Mouse (Mus musculus) midbrain, embryonic 16.5 days (tissue): Measurements from ENCODE around the gene Tnks2. TPM values are rescaled to one million over a fixed set of nuclear protein-coding genes. Genes with fewer than 3 reads are reported as not detected.
A peak's percentile ranks its signal among the peaks of the same experiment; 100 is the strongest.

Experiments
- ATAC-seq: fragments of 200-750 bp; cut with Nextera tagmentation; 2 replicates; pipeline ENCODE4 v1.8.0; 2017; ENCODE audit warnings: moderate TSS enrichment
- H3K27ac ChIP-seq: fragments of 300-500 bp; sonication (generic); 2 replicates; pipeline ENCODE4 v1.5.1; 2014; ENCODE audit warnings: mild to moderate bottlenecking, low read length, mixed read lengths
- H3K27me3 ChIP-seq: fragments of 300-500 bp; sonication (generic); 2 replicates; pipeline ENCODE4 v1.6.1; 2014; ENCODE audit warnings: low read depth, low read length, mixed read lengths; ENCODE audit not compliant: control insufficient read depth, insufficient read depth
- H3K36me3 ChIP-seq: fragments of 300-500 bp; sonication (generic); 2 replicates; pipeline ENCODE4 v1.6.1; 2014; ENCODE audit warnings: mild to moderate bottlenecking, low read length, moderate library complexity, mixed read lengths; ENCODE audit not compliant: control insufficient read depth, insufficient read depth
- H3K4me1 ChIP-seq: fragments of 300-500 bp; sonication (generic); 2 replicates; pipeline ENCODE4 v1.6.1; 2014; ENCODE audit warnings: mild to moderate bottlenecking, low read length, mixed read lengths; ENCODE audit not compliant: control insufficient read depth, insufficient read depth
- H3K4me2 ChIP-seq: fragments of 300-500 bp; sonication (generic); 2 replicates; pipeline ENCODE4 v1.6.1; 2014; ENCODE audit warnings: mild to moderate bottlenecking, low read length, mixed read lengths
- H3K4me3 ChIP-seq: fragments of 300-500 bp; sonication (generic); 2 replicates; pipeline ENCODE4 v1.5.1; 2014; ENCODE audit warnings: low read depth, mild to moderate bottlenecking, low read length, moderate library complexity, mixed read lengths
- H3K9ac ChIP-seq: fragments of 300-500 bp; sonication (generic); 2 replicates; pipeline ENCODE4 v1.6.1; 2014; ENCODE audit warnings: low read depth, low read length, mixed read lengths
- H3K9me3 ChIP-seq: fragments of 300-500 bp; sonication (generic); replicated peaks from 2 replicates; pipeline ENCODE4 v1.6.1; 2014; ENCODE audit warnings: mild to moderate bottlenecking, low read length, mixed read lengths; ENCODE audit not compliant: control insufficient read depth, poor library complexity, severe bottlenecking
- WGBS: fragments of 180-500 bp; shearing (Covaris S2); extraction: QIAGEN DNeasy Blood & Tissue Kit; methylation state at CpG from one replicate; pipeline ENCODE4 v1.1.7; 2014; 5-methylcytosine and 5-hydroxymethylcytosine counted together
- polyA plus RNA-seq: library from polyadenylated mRNA; unstranded; fragments of >200 nt; fragmentation: Nextera tagmentation; extraction: Ambion mirVana; gene quantifications from 2 replicates; pipeline ENCODE4 v1.2.1, GENCODE M21; 2015

Gene Tnks2
- polyA plus RNA-seq, 1 experiment from 2014 or later = 42.4 TPM

GRCm38 (mm10) chr19:36897778-36898177 lies 63.7 kb downstream of the Tnks2 start:
- H3K9me3 ChIP-seq = no peaks in the 10 kb centered on the region
- no peak overlapping the region for H3K9ac ChIP-seq
- ATAC-seq = no peak
- no peak overlapping the region for H3K4me2 ChIP-seq
- 0 out of 2 replicates have a peak, but pooled peaks cover 4% of the 10 kb centered on the region for H3K36me3 ChIP-seq
- no peak overlapping the region for H3K27ac ChIP-seq
- no peaks in the 10 kb centered on the region for H3K27me3 ChIP-seq
- H3K4me3 ChIP-seq = no peak overlapping the region
- peaks cover 4% of the 10 kb centered on the region; the same call in 1 of the 2 replicates for H3K4me1 ChIP-seq
- WGBS = 42% methylated on average over 9 of the region's 9 CpGs

GRCm38 (mm10) chr19:36903377-36903776 lies 69.3 kb downstream of the Tnks2 start:
- ATAC-seq = peak; percentile 22; the same call in 1 of the 2 replicates

GRCm38 (mm10) chr19:36904211-36905007 lies 70.4 kb downstream of the Tnks2 start:
- Histone ChIP-seq H3K27me3 (no peaks in the 10 kb centered on the region), H3K4me1 (peaks cover 8% of the 10 kb centered on the region), H3K4me3 (peak overlapping the region; percentile 44), H3K27ac (peak overlapping the region; percentile 82), H3K9ac (peak overlapping the region; percentile 70), H3K4me2 (peak overlapping the region; percentile 65), H3K9me3 (no peaks in the 10 kb centered on the region), H3K36me3 (no peaks in the 10 kb centered on the region)
- peak; percentile 93 for ATAC-seq
- 1% methylated on average over 39 of the region's 41 CpGs for WGBS

More at GRCm38 (mm10) chr19:36903377-36903776, 69.3 kb downstream of the Tnks2 start:
- H3K27me3 ChIP-seq = no peaks in the 10 kb centered on the region
- H3K4me2 ChIP-seq = peak overlapping the region; percentile 65
- 27% methylated on average over 7 of the region's 7 CpGs for WGBS
- peak overlapping the region; percentile 44 for H3K4me3 ChIP-seq
- H3K9me3 ChIP-seq = no peaks in the 10 kb centered on the region
- H3K9ac ChIP-seq = peak overlapping the region; percentile 70; the same call in 1 of the 2 replicates
- H3K4me1 ChIP-seq = peaks cover 8% of the 10 kb centered on the region
- H3K27ac ChIP-seq = peak overlapping the region; percentile 82
- no peaks in the 10 kb centered on the region for H3K36me3 ChIP-seq

DNA sequence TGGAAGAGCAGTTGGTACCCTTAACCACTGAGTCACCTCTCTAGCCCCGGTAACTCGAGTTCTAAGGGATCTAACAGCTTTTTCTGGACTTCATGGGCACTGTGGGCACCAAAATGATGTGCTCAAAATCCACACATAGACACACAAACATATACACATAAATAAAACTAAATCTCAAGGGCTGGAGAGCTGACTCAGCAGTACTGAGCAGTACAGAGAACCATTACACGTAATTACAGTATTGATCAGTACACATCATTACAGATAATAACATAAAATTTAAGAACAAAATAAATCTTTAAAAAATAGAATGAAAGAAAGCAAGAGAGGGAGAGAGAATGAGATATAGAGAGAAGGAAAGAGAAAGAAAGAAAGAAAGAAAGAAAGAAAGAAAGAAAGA lies 75.1 kb downstream of the Tnks2 start:
- WGBS = 89% methylated on average over 3 of the region's 3 CpGs
- Histone ChIP-seq H3K36me3 (no peaks in the 10 kb centered on the region), H3K9ac (no peak overlapping the region), H3K9me3 (no peaks in the 10 kb centered on the region), H3K4me3 (no peak overlapping the region), H3K4me1 (peaks cover 9% of the 10 kb centered on the region), H3K27me3 (no peaks in the 10 kb centered on the region), H3K27ac (no peak overlapping the region), H3K4me2 (no peak overlapping the region)
- no peak for ATAC-seq

DNA sequence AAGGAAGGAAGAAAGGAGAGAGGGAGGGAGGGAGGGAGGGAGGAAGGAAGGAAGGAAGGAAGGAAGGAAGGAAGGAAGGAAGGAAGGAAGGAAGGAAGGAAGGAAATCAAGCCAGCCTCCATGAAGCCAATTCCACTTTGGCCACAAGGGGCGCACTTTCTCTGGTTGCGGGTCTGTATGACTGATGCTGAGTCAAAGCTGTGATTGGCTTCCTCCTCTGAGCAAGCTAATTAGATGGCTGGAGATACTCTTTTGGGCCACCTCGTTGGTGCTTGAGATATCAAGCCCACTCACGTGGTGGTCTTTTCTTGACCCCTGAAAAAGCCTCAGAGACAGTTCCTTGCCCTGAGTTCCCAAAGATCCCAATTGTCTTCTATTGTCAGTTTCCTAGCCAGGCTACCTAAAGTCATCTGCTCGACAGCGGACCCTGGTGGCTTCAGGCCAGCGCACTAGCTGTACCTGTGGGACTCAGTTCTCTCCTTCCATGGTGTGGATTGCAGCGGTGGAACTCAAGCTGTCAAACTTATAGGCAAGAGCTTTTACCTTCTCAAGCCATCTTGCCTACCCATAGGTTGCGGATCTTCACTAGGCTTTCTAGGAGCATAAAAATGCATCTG lies 75.8 kb downstream of the Tnks2 start:
- H3K27ac ChIP-seq = no peak overlapping the region; the same call in 1 of the 2 replicates
- 22% methylated on average over 9 of the region's 9 CpGs for WGBS
- no peaks in the 10 kb centered on the region for H3K27me3 ChIP-seq

DNA sequence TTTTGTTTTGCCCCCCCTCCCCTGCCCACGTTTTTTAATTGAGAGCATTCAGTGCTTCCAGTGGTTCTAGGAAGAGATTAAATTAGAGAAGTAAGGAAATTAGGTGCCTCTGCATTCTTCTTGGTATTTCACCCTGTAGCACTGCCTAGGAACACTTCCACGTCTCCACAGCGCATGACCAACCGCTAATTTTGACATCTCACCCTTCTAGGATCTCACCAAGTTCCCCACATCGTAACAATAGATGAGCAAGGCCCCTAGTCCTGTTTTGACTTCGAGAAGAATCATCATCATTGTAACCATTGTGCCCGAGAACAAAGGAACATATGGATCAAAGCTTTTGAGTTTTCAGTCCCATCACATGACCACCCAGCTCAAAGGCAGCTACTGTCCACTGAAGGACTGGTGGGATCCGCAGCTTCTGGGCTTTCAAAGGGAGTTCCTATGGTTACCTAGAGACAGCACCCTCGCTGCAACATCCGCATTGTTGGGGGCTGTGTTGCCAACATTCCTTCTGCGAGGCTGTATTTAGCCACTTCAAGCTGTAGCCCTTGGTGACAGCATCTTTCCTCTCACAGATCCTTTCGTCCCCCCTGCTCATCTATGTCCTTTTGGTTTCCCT lies 76.5 kb downstream of the Tnks2 start:
- Histone ChIP-seq H3K4me3 (no peak overlapping the region), H3K4me2 (peak overlapping the region; percentile 18; the same call in 1 of the 2 replicates), H3K4me1 (peaks cover 9% of the 10 kb centered on the region), H3K9ac (no peak overlapping the region), H3K9me3 (no peaks in the 10 kb centered on the region), H3K27ac (peak overlapping the region; percentile 10; the same call in 1 of the 2 replicates), H3K27me3 (no peaks in the 10 kb centered on the region), H3K36me3 (no peaks in the 10 kb centered on the region)
- 6% methylated on average over 12 of the region's 12 CpGs for WGBS
- ATAC-seq = peak; percentile 88

More for the DNA sequence above, 75.8 kb downstream of the Tnks2 start:
- Histone ChIP-seq H3K9me3 (no peaks in the 10 kb centered on the region), H3K4me1 (peaks cover 9% of the 10 kb centered on the region), H3K4me2 (no peak overlapping the region), H3K9ac (no peak overlapping the region), H3K36me3 (no peaks in the 10 kb centered on the region), H3K4me3 (no peak overlapping the region)
- ATAC-seq = no peak

DNA sequence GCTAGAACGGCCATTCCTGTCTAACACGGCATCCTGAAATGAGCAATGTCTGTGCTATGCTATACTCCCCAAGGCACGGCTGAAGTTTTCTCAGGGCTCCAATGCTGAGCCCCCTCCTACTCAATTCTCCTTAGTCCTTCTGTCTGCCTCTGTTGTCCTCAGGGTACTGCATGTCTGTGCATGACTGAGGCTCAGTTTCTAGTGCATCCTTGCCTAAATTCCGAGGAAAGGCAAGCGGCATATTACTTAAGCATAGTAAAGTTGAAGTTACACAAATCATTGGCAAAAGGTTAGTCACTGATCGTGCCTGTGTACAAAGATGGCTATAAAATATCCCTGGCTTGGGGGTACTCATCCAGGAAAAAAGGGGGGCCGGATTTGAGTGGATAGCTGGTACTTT lies 79.0 kb downstream of the Tnks2 start:
- no peaks in the 10 kb centered on the region for H3K9me3 ChIP-seq
- H3K27ac ChIP-seq = no peak overlapping the region
- ATAC-seq = no peak
- no peak overlapping the region for H3K4me2 ChIP-seq
- no peak overlapping the region for H3K4me3 ChIP-seq
- no peak overlapping the region for H3K9ac ChIP-seq
- no peaks in the 10 kb centered on the region for H3K27me3 ChIP-seq
- H3K4me1 ChIP-seq = peaks cover 14% of the 10 kb centered on the region
- WGBS = 85% methylated on average over 7 of the region's 7 CpGs
- no peaks in the 10 kb centered on the region for H3K36me3 ChIP-seq

DNA sequence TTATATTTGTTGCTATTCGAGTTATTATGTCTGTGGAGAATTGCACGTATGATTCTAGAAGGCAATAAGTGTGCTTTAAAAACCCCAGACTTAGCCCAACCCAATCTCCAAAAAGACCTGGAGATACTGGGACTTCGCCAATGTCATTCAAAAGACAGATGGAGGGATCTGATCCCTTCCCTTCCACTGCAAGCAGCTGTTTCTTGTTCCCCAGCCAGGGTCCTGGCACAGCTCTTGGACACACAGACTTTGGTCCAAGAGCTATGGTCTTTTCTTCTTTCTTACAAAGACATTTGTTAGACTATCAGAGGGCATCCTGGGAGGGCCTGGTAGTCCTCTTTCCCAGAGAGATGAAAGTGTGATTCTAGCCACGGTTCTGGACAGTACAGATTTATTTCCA lies 82.2 kb downstream of the Tnks2 start:
- Histone ChIP-seq H3K27ac (no peak overlapping the region), H3K27me3 (no peaks in the 10 kb centered on the region), H3K4me2 (no peak overlapping the region), H3K4me3 (no peak overlapping the region), H3K36me3 (no peaks in the 10 kb centered on the region), H3K9ac (no peak overlapping the region), H3K9me3 (no peaks in the 10 kb centered on the region), H3K4me1 (peaks cover 11% of the 10 kb centered on the region; the same call in 1 of the 2 replicates)
- 82% methylated on average over 4 of the region's 4 CpGs for WGBS
- ATAC-seq = no peak
